Mouse (Mus musculus) bone marrow, adult 2 months (tissue): ENCODE measurements around the gene Cacna2d4.

Experiments
- CTCF ChIP-seq: fragments of 200-500 bp; IDR thresholded peaks from 2 replicates; pipeline ENCODE4 v1.5.1; 2011; ENCODE audit warnings: low read length, control low read depth; ENCODE audit not compliant: control insufficient read depth, insufficient read depth
- POLR2A ChIP-seq: fragments of 200-500 bp; IDR thresholded peaks from 2 replicates; pipeline ENCODE4 v1.6.1; 2011; ENCODE audit warnings: low read depth, mild to moderate bottlenecking, control low read depth, low read length, borderline replicate concordance; ENCODE audit not compliant: control insufficient read depth

GRCm38 (mm10) chr6:119228861-119229603 lies 7.3 kb upstream of the Cacna2d4 start:
- TF ChIP-seq CTCF (no peak), POLR2A (no peak)
